Mouse (Mus musculus): ENCODE results near the gene Shmt1. TPM values are rescaled to one million over a fixed set of nuclear protein-coding genes. Genes with fewer than 3 reads are reported as not detected.

The Shmt1 gene
- polyA plus RNA-seq, 1 experiment = not detected

DNA sequence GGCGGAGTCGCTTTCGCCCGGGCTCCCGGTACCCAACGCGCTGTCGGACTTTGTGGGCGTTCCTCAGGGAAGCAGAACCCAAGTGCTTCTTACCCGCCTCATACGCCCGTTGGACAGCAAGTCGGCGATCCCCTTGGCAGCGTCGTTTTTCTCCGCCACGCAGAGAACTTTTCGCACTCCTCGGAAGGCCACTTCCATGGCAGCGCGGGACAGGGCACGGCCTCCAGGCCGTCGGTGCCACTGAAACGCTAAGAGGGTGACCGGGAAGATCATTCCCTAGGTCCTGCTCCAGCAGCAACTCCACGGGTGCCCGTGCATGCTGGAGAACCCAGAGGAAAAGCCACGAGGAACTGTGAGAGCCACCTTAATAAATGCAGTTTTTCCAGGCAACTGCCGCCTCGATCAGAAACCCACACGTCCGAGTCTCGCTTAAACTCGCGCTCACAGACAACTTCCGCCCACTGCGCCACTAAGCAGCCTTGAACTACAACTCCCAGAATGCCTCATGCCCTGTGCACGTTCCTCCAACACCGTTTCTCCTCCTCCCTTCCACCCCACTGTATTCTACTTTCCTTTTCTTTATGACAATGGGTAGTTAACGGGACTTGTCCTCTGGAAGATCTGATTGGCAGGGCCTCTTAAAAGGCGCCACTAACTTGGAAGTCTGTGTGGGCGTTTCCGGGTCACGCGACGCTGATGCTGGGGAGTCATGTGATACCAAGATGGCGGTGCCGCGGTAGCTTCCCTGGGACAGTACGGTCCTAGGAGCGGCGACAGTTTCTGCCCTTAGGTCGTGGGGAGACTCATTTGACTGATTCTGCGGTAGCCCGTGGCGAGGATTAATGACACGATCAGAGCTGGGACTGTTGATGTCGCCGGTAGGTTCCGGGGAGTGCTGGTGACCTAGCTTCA, 34.4 kb downstream of the Shmt1 start, which contains the start of the genes Top3a and Smcr8:
Gene Top3a, minus strand, starts transcription at position 537 of the 912 bp plus-strand sequence.
Gene Smcr8, plus strand, starts transcription at position 696 of the 912 bp plus-strand sequence.
- under 1% methylated on average over 62 of the region's 62 CpGs for WGBS
- Histone ChIP-seq H3K4me1 (ENCODE audit: control insufficient read depth, insufficient read depth, low read length) (peaks cover 28% of the 10 kb centered on the region), H3K27ac (ENCODE audit: insufficient read depth, low read depth, low read length) (peak within 1 kb of the TSS; percentile 80), H3K4me3 (ENCODE audit: insufficient read depth, low read depth, low read length) (peak within 1 kb of the TSS; percentile 76)
- peak; percentile 48 for TF ChIP-seq POLR2A (IDR thresholded peaks at IDR 0.05; ENCODE audit: insufficient read depth, low read depth, low read length)
- TF ChIP-seq CTCF (IDR thresholded peaks at IDR 0.05; ENCODE audit: insufficient read depth, low read depth, low read length) = no peak

DNA sequence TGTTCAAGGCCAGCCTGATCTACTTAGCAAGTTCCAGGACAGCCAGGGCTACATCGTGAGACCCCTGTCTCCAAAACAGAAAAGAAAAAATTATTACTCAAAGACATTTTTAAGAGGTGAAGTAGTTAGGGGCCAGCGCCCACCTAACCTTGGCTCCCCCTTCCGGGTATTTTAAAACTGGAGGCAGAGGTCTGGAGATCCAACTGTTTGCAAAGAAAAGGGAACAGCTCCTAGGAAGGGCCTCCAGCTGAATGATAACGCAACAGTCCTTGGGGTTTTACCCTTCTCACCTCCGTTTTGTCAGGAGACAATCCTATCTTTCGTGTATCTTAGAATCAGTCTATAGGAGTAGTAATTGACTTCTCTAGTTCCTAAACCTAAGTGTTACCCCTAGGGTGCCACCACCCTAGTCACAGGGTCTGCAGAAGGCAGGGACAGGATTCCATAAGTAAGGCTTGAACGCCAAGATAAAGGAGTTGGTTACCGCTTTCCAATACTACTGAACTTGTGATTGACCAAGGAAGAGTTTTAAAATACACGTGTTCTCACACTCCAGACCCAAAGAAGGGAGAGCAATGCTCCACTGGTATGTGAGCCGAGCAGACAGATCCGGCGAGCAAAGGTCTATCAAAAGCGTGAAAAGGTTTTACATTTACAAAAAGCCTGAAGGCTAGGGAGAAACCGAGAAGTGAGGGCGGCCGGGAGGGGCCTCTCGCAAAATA, 35.2 kb downstream of the Shmt1 start:
- no peak for TF ChIP-seq POLR2A (IDR thresholded peaks at IDR 0.05; ENCODE audit: insufficient read depth, low read depth, low read length)
- no peak for TF ChIP-seq CTCF (IDR thresholded peaks at IDR 0.05; ENCODE audit: insufficient read depth, low read depth, low read length)
- H3K27ac ChIP-seq (ENCODE audit: insufficient read depth, low read depth, low read length) = no peak overlapping the region
- 4% methylated on average over 17 of the region's 17 CpGs for WGBS
- peak overlapping the region; percentile 76 for H3K4me3 ChIP-seq (ENCODE audit: insufficient read depth, low read depth, low read length)
- peaks cover 26% of the 10 kb centered on the region for H3K4me1 ChIP-seq (ENCODE audit: control insufficient read depth, insufficient read depth, low read length)

DNA sequence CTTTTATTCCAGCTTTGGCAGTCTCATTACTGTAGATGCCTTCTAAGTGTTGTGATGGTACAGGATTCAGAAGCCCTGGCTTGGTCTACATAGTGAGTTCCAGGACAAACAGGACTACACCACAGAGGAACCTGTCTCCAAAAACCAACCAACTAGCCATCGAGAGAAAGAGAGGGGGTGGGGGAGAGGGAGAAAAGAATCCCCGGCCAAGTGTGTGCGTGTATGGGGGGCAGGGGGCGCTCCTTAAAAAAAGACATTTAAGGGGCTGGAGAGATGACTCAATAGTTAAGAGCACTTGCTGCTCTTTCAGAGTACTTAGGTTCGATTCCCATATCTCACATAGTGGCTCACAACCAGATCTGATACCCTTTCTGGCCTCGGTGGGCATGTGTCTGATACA, 35.9 kb downstream of the Shmt1 start:
- WGBS = 55% methylated on average over 6 of the region's 6 CpGs
- H3K4me1 ChIP-seq (ENCODE audit: control insufficient read depth, insufficient read depth, low read length) = peaks cover 24% of the 10 kb centered on the region
- no peak overlapping the region for H3K4me3 ChIP-seq (ENCODE audit: insufficient read depth, low read depth, low read length)
- no peak for TF ChIP-seq CTCF (IDR thresholded peaks at IDR 0.05; ENCODE audit: insufficient read depth, low read depth, low read length)
- TF ChIP-seq POLR2A (IDR thresholded peaks at IDR 0.05; ENCODE audit: insufficient read depth, low read depth, low read length) = no peak
- H3K27ac ChIP-seq (ENCODE audit: insufficient read depth, low read depth, low read length) = no peak overlapping the region

DNA sequence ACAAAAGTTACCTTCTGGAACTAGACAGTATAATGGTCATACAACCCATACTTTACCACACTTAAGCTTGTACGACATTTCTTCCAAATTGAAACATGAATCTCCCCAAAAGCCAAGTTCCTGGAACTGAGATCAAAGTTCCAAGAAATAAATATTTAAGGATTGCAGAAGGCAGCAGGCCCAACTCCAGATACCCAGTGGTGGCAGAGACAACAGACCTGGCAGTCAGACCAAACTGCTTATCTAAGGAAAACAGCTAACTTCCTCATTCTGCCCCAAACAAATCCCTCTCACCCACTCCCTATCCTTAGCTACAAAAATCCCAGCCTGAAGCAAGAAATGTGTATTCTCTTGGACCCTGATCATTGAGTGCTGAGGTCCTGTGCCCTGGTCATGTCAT, 36.7 kb downstream of the Shmt1 start:
- 81% methylated on average over 1 of the region's 1 CpGs for WGBS
- no peak overlapping the region for H3K27ac ChIP-seq (ENCODE audit: insufficient read depth, low read depth, low read length)
- H3K4me3 ChIP-seq (ENCODE audit: insufficient read depth, low read depth, low read length) = no peak overlapping the region
- peaks cover 21% of the 10 kb centered on the region for H3K4me1 ChIP-seq (ENCODE audit: control insufficient read depth, insufficient read depth, low read length)
- TF ChIP-seq POLR2A (IDR thresholded peaks at IDR 0.05; ENCODE audit: insufficient read depth, low read depth, low read length) (no peak), CTCF (IDR thresholded peaks at IDR 0.05; ENCODE audit: insufficient read depth, low read depth, low read length) (no peak)

DNA sequence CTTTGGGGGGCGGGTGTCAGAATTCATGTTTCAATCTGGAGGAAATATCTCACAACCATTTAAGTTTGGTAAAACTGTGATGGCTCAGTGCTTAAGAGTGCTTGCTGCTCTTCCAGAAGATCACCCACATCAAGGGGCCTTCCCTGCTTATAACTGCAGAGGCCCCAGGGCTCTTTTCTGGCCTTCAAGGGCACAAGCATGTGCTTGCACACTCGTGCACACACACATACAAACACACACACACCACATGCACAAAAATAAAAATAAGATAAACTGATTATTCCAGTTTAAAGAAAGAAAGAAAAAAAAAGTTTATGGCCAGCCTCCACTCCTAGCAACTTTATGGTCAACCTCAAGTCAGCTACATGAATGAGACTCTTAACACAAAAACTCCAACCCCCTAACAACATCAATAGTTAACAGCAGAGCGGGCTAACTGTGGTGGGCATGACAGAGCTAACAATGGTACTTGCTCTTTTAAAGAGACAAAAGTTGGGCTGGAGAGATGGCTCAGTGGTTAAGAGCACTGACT, 37.3 kb downstream of the Shmt1 start:
- no peak for TF ChIP-seq CTCF (IDR thresholded peaks at IDR 0.05; ENCODE audit: insufficient read depth, low read depth, low read length)
- TF ChIP-seq POLR2A (IDR thresholded peaks at IDR 0.05; ENCODE audit: insufficient read depth, low read depth, low read length) = no peak

DNA sequence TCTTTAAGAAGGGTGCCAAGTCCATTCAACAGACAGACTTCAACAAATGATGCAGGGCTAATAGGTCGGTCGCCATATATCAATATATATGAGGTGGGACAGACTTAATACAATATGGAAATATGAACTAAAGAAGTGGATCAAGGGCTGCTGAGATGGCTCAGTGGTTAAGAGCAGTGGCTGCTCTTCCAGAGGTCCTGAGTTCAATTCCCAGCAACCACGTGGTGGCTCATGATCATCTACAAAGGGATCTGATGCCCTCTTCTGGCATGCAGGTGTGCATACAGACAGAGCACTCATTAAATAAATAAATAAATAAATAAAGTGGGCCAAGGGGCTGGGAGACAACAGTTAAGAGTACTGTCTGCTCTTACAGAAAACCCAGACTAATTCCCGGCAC, 39.4 kb downstream of the Shmt1 start:
- WGBS = 83% methylated on average over 4 of the region's 4 CpGs
- H3K4me3 ChIP-seq (ENCODE audit: insufficient read depth, low read depth, low read length) = no peak overlapping the region
- no peak for TF ChIP-seq POLR2A (IDR thresholded peaks at IDR 0.05; ENCODE audit: insufficient read depth, low read depth, low read length)
- TF ChIP-seq CTCF (IDR thresholded peaks at IDR 0.05; ENCODE audit: insufficient read depth, low read depth, low read length) = no peak

More for the DNA sequence above, 37.3 kb downstream of the Shmt1 start:
- H3K4me1 ChIP-seq (ENCODE audit: control insufficient read depth, insufficient read depth, low read length) = peaks cover 15% of the 10 kb centered on the region
- H3K27ac ChIP-seq (ENCODE audit: insufficient read depth, low read depth, low read length) = no peak overlapping the region
- no peak overlapping the region for H3K4me3 ChIP-seq (ENCODE audit: insufficient read depth, low read depth, low read length)
- WGBS = 83% methylated on average over 3 of the region's 3 CpGs

DNA sequence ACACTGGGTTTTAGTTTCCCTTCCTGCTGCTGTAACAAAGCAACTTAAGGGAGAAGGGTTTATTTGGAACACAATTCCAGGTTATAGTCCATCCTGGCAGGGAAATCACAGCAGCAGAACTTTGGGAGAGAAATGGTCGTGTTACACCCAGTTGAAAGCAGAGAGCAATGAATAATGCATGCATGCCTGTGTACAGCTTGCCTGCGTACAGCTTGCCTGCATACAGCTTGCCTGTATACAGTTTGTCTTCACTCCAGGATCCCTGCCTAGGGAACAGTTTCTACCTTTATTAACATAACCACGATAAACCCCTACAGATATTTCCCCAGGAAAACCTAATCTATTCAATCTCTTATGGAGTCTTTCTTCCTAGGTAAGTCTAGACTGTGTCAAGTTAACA, 40.7 kb downstream of the Shmt1 start:
- TF ChIP-seq POLR2A (IDR thresholded peaks at IDR 0.05; ENCODE audit: insufficient read depth, low read depth, low read length) (no peak), CTCF (IDR thresholded peaks at IDR 0.05; ENCODE audit: insufficient read depth, low read depth, low read length) (no peak)
- Histone ChIP-seq H3K4me3 (ENCODE audit: insufficient read depth, low read depth, low read length) (no peak overlapping the region), H3K27ac (ENCODE audit: insufficient read depth, low read depth, low read length) (no peak overlapping the region), H3K4me1 (ENCODE audit: control insufficient read depth, insufficient read depth, low read length) (0 out of 2 replicates have a peak, but pooled peaks cover 2% of the 10 kb centered on the region)
- 83% methylated on average over 3 of the region's 3 CpGs for WGBS

More for the DNA sequence above, 39.4 kb downstream of the Shmt1 start:
- Histone ChIP-seq H3K27ac (ENCODE audit: insufficient read depth, low read depth, low read length) (no peak overlapping the region), H3K4me1 (ENCODE audit: control insufficient read depth, insufficient read depth, low read length) (0 out of 2 replicates have a peak, but pooled peaks cover 2% of the 10 kb centered on the region)

DNA sequence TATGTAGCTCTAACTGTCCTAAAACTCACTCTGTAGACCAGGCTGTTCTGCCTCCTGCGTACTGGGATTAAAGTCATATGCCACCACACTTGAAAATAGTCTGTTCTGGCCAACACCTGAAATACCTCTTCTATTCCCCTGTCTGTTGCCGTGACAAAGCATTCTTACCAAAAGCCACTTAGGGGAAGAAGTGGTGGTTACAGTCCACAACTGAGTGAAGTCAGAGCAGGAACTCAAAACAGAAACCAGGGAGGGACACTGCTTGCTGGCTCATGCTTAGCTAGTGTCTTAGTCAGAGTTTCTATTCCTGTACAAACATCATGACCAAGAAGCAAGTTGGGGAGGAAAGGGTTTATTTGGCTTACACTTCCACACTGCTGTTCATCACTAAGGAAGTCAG, 42.2 kb downstream of the Shmt1 start:
- WGBS = 86% methylated on average over 2 of the region's 2 CpGs
- TF ChIP-seq CTCF (IDR thresholded peaks at IDR 0.05; ENCODE audit: insufficient read depth, low read depth, low read length) (no peak), POLR2A (IDR thresholded peaks at IDR 0.05; ENCODE audit: insufficient read depth, low read depth, low read length) (no peak)
- H3K27ac ChIP-seq (ENCODE audit: insufficient read depth, low read depth, low read length) = no peak overlapping the region
- H3K4me1 ChIP-seq (ENCODE audit: control insufficient read depth, insufficient read depth, low read length) = no peaks in the 10 kb centered on the region
- H3K4me3 ChIP-seq (ENCODE audit: insufficient read depth, low read depth, low read length) = no peak overlapping the region
